Mouse (Mus musculus) layer of hippocampus, adult 11-12 months (tissue): ENCODE measurements at regions not wholly inside any gene's neighbourhood (a gene's known extent, or its start where the extent isn't known, plus 50 kb on each side); places are given as distances from the start of the nearest gene placed in this dataset.
"Not testable (repeated sequence)": the region's sequence is repeated elsewhere in the genome, so short reads cannot be mapped to it uniquely, and the experiment has no call there.

Experiments used
- DNase-seq: peaks from one replicate; pipeline ENCODE4 v3.0.0; 2022; ENCODE audit warnings: low spot score

- no peak for DNase-seq
Measured at GRCm38 (mm10) chr8:12451857-12452256, 56.8 kb downstream of the Sox1 start.

DNA sequence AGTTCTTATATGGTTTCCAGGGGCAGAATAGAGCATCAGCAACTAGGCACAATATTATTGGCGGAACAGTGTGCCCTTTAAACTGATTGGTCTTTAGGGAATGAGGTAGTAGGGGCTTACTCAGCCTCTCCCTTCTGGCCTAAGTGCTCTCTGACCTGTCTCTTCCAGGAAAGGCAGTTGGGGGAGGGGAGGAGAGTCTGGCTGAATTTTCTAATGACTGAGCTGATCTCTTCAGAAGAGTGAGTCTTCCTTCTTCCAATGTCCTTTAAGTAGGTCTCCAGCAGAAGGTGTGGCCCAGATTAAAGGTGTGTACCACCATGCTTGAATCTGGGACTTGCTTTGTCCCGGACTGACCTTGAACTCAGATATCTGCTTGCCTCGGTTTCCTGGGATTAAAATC, 60.3 kb downstream of the Sox1 start:
- DNase-seq, result not testable (repeated sequence)

DNA sequence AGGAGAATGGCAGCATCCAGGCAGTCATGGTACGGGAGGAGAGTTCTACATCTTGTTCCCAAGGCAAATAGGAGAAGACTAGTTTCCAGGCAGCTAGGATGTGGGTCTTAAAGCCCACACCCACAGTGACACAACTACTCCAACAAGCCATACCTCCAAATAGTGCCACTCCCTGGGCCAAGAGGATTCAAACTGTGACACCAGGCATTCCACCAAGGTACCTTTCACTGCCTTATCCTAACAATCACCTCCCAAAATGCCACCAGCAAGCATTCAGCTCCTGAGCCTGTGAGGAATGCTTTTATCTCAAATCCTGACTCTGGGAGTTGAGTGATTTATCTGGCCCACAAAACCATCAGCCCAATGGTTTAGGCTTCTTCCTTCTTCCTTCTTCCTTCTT, 61.2 kb downstream of the Sox1 start:
- DNase-seq, result no peak

DNA sequence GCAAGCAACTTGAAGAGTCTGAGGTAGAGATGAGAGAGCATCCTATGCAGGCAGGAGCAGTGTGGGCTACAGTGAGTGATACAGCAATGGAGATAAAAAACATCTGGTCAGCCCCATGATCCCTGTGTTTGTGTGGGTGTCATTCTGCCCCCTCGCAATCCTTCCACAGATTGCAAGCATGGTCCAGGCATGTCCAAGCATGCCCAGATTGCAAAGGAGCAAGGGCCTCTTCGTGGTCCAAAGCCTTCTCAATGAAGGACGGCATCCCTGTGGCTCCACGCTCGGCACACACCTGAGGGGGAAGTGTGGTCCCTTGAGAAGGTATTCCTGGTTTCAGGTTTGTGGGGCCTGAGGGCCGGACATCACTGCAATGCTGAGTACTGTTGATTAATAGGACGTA, 61.9 kb downstream of the Sox1 start:
- no peak for DNase-seq

DNA sequence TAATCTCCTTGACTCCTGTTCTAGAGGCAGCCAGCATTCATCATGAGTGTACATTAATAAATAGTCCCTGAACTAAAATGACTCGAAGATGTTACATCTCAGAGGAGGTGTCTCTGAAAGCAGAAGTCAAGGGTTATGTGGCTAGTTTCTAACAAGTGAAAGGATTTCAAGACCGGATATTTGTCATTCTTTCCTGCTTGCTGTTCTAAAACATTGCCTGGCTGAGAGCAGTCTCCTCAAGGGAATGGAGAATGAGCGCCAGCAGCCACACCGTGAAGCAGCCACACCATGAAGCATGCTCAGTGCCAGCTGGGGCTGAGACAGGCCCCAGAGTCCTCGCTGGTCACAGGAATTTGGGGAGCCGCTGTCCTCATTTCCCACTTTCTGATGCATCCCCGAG, 71.8 kb downstream of the Sox1 start:
- no peak for DNase-seq

- no peak for DNase-seq
Measured at GRCm38 (mm10) chr8:12467386-12468326, 72.6 kb downstream of the Sox1 start.

DNA sequence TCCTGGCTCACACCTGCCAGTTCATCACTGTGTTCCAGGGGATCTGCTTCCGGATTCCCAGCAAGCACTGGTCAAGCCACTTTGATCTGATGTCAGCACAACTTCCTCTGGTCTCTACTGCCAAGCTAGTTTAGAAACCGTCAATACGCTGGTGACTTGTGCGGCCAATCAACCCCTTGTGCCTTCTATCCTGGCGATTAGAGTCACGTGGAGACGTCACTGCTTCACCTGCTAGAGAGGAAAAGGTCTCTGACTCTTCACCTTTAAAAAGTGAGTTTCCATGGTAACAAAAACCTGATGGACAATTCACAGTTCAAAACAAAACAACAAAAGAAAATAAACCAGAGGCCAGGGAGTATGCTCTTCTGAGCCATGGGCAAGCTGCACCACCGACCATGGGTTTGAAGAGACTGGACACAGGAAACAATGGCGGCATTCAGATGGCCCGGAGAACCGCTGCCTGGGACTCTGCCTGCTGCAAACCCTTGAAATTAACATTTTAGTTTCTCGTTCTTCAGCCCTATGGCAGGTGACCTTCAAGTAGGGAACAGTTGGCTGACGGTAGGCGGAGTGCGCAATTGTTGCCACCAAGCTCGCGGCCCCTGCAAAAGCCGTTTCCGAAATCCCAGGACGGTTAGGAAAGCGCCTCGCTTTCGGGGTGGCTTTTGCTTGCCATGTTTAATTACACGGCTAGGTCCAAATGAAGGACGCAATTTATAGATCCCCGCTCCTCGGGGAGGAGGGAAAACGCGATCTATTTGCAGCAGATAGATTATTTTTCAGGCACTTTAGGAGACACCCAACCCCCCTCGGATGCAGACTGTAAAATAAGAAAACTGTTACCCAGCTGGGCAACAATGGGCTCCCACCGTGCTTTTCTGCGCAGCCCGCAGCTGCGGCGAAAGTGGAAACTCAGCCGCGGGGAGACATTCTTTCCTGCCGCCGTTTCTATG, 82.6 kb downstream of the Sox1 start:
- no peak for DNase-seq

GRCm38 (mm10) chr8:12481918-12482317, 86.8 kb downstream of the Sox1 start:
- no peak for DNase-seq

GRCm38 (mm10) chr8:12483551-12483950, 88.5 kb downstream of the Sox1 start:
- DNase-seq, result no peak

- DNase-seq, result no peak
Measured at GRCm38 (mm10) chr8:12485326-12485725, 87.5 kb upstream of the Spaca7 start.

DNA sequence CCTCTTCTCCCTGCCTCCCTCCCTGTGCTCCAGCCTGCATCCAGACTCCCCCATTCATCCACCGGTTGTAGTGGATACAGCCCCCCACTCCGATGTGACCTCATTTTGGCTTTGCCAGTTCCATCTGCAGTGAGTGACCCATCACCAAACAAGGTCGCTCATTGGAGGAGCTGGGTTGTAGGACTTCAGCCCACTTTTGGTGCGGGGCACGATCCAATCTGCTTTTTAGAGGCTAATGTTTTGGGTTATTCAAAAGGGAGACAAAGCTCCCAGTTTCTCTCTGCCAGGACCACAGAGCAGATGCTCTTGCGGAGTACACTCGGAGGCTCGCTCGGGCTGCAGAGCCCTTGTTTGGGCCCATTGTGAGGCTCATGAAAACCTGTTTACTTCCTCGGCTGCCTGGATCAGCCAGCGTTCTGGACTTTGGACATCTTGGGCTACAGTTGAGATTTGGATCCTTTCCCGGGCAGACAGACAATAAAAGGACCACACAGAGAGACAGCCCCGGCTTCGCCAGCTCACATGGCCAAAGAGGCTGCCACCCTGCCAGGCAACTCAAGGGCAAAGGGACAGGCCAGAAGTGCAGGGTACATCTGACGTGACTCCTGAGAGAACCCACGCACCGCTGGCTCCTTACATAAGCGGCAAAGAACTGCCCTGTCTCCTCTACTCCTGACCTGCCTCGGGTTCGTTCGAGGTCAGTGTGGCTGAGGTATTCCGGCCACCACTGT, 86.3 kb upstream of the Spaca7 start:
- DNase-seq, result peak; percentile 65

DNA sequence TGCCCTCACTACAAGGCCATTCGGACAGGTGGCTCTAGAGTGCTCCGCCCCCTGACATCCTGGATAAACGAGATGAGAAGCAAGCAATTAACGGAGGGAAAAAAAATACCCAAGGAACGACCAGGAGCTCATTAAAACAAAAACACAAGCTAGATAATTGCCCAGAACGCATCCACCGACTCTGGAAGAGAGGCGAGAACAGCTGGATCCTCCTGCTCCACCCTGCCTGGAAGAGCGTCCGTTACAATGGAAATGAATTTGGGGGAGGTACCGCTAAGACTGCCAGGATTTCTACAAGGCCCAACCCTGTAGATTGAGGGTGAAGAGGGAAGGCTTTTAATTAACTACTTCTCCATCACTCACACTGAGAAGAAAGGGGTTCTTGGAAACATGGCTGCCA, 85.6 kb upstream of the Spaca7 start:
- no peak for DNase-seq

- no peak for DNase-seq
Measured at GRCm38 (mm10) chr8:12489194-12489593, 83.6 kb upstream of the Spaca7 start.

- no peak for DNase-seq
Measured at GRCm38 (mm10) chr8:12491472-12491871, 81.4 kb upstream of the Spaca7 start.

- DNase-seq, result no peak
Measured at GRCm38 (mm10) chr8:12492461-12492860, 80.4 kb upstream of the Spaca7 start.

DNA sequence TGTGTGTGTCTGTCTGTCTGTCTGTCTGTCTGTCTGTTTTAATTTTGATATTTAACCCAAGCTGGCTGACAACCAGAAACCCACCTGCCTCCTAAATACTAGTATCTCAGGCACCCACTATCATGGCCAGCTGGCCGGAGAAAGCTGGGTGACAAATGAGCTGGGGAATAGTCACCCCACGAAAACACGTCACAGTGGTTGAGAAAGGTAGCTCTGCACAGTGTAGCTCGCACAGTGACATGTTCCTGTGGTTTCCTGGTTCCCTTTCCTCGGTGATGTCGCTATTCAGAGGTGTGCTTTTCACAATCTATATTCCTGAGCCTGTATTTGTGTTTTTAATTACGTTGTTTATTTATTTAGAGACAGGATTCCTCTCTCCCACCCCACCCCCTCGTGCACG, 78.3 kb upstream of the Spaca7 start:
- DNase-seq, result no peak

GRCm38 (mm10) chr8:12497420-12497819, 75.4 kb upstream of the Spaca7 start:
- DNase-seq, result no peak

GRCm38 (mm10) chr8:12499658-12500057, 73.2 kb upstream of the Spaca7 start:
- DNase-seq, result no peak

- no peak for DNase-seq
Measured at GRCm38 (mm10) chr8:12500291-12500690, 72.5 kb upstream of the Spaca7 start.

DNA sequence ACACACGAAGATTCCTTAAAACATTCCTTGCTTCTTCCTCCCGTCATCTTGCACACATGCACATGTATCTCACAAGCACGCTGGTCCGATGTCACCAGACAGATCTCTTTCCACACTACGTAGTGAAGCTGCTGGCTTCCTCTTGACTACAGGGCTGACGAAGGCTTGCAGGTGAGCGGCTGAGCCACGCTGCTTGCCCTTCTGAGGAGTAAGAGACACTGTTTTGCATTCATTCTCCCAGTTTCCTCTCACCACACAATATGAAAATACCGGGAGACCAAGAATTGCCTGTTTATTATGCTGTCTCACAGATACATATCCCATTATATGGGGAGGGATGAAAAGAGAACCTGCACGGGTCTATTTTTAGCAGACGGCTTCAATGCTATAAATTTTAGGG, 71.0 kb upstream of the Spaca7 start:
- no peak for DNase-seq

GRCm38 (mm10) chr8:12502321-12502775, 70.5 kb upstream of the Spaca7 start:
- DNase-seq, result no peak

- DNase-seq, result no peak
Measured at GRCm38 (mm10) chr8:12502856-12503255, 70.0 kb upstream of the Spaca7 start.
